Mouse (Mus musculus) olfactory bulb, adult 2 months (tissue): ENCODE data around the gene Prss12. TPM values are rescaled to one million over a fixed set of nuclear protein-coding genes. Genes with fewer than 3 reads are reported as not detected.

Source experiments
- H3K27ac ChIP-seq: fragments of 200-500 bp; 2 replicates; pipeline ENCODE4 v1.5.1; 2012; ENCODE audit warnings: low read depth, low read length; ENCODE audit not compliant: insufficient read depth
- H3K4me1 ChIP-seq: fragments of 200-500 bp; 2 replicates; pipeline ENCODE4 v1.6.1; 2012; ENCODE audit warnings: low read length; ENCODE audit not compliant: control insufficient read depth, insufficient read depth
- H3K4me3 ChIP-seq: fragments of 200-500 bp; 2 replicates; pipeline ENCODE4 v1.5.1; 2012; ENCODE audit warnings: mild to moderate bottlenecking, low read depth, low read length, moderate library complexity; ENCODE audit not compliant: insufficient read depth
- CTCF ChIP-seq: fragments of 200-500 bp; IDR thresholded peaks from 2 replicates; pipeline ENCODE4 v1.5.1; 2012; ENCODE audit warnings: low read depth, mild to moderate bottlenecking, low read length, moderate library complexity; ENCODE audit not compliant: insufficient read depth
- POLR2A ChIP-seq: fragments of 200-500 bp; IDR thresholded peaks from 2 replicates; pipeline ENCODE4 v1.6.1; 2012; ENCODE audit warnings: mild to moderate bottlenecking, low read depth, low read length, moderate library complexity; ENCODE audit not compliant: insufficient read depth
- WGBS: fragments of 180-500 bp; shearing (Covaris S2); methylation state at CpG from one replicate; pipeline ENCODE4 v1.1.7; 2018; 5-methylcytosine and 5-hydroxymethylcytosine counted together
- polyA plus RNA-seq: library from polyadenylated mRNA; stranded (reverse); fragments of >200 nt; gene quantifications from 2 replicates; pipeline ENCODE4 v1.2.4, GENCODE M21; 2012; ENCODE audit warnings: low replicate concordance; ENCODE audit not compliant: missing spikeins, insufficient read depth, insufficient read length

The Prss12 gene
- polyA plus RNA-seq, 1 experiment = not detected

GRCm38 (mm10) chr3:123431951-123432674 is 14.6 kb upstream of the Prss12 start:
- Histone ChIP-seq H3K4me1 (no peaks in the 10 kb centered on the region), H3K4me3 (no peak overlapping the region), H3K27ac (no peak overlapping the region)
- 73% methylated on average over 5 of the region's 5 CpGs for WGBS
- TF ChIP-seq POLR2A = no peak
- no peak for TF ChIP-seq CTCF

- 71% methylated on average over 3 of the region's 3 CpGs for whole genome bisulfite sequencing
Observed at GRCm38 (mm10) chr3:123433362-123433761, 13.4 kb upstream of the Prss12 start.

GRCm38 (mm10) chr3:123437608-123438007 is 9.1 kb upstream of the Prss12 start:
- 88% methylated on average over 1 of the region's 1 CpGs for WGBS
- no peak overlapping the region for H3K4me3 ChIP-seq
- no peaks in the 10 kb centered on the region for H3K4me1 ChIP-seq
- H3K27ac ChIP-seq = no peak overlapping the region
- no peak for TF ChIP-seq CTCF
- TF ChIP-seq POLR2A = no peak

More at GRCm38 (mm10) chr3:123433362-123433761, 13.4 kb upstream of the Prss12 start:
- TF ChIP-seq POLR2A = no peak
- no peak for TF ChIP-seq CTCF
- Histone ChIP-seq H3K4me1 (no peaks in the 10 kb centered on the region), H3K4me3 (no peak overlapping the region), H3K27ac (no peak overlapping the region)

GRCm38 (mm10) chr3:123440490-123440889 is 6.2 kb upstream of the Prss12 start:
- WGBS = 93% methylated on average over 7 of the region's 7 CpGs
- Histone ChIP-seq H3K27ac (no peak overlapping the region), H3K4me3 (no peak overlapping the region), H3K4me1 (no peaks in the 10 kb centered on the region)
- TF ChIP-seq CTCF (no peak), POLR2A (no peak)

- TF ChIP-seq CTCF (no peak), POLR2A (no peak)
- no peak overlapping the region for H3K4me3 ChIP-seq
- WGBS = 93% methylated on average over 1 of the region's 1 CpGs
- peaks cover 7% of the 10 kb centered on the region for H3K4me1 ChIP-seq
- no peak overlapping the region for H3K27ac ChIP-seq
Observed at GRCm38 (mm10) chr3:123444466-123444865, 2.2 kb upstream of the Prss12 start.

GRCm38 (mm10) chr3:123447538-123448059 is 886 bp downstream of the Prss12 start:
- WGBS = 3% methylated on average over 13 of the region's 13 CpGs
- H3K27ac ChIP-seq = no peak overlapping the region
- peaks cover 7% of the 10 kb centered on the region for H3K4me1 ChIP-seq
- TF ChIP-seq POLR2A = no peak
- TF ChIP-seq CTCF = no peak
- H3K4me3 ChIP-seq = peak overlapping the region; percentile 64

- TF ChIP-seq POLR2A (no peak), CTCF (no peak)
- no peak overlapping the region for H3K4me3 ChIP-seq
- no peak overlapping the region for H3K27ac ChIP-seq
- H3K4me1 ChIP-seq = peaks cover 7% of the 10 kb centered on the region
- WGBS = 3% methylated on average over 10 of the region's 10 CpGs
Observed at GRCm38 (mm10) chr3:123448096-123448495, 1.4 kb downstream of the Prss12 start.

- H3K27ac ChIP-seq = no peak overlapping the region
- no peak overlapping the region for H3K4me3 ChIP-seq
- TF ChIP-seq CTCF (no peak), POLR2A (no peak)
- peaks cover 7% of the 10 kb centered on the region for H3K4me1 ChIP-seq
- WGBS = 58% methylated on average over 6 of the region's 6 CpGs
Observed at GRCm38 (mm10) chr3:123450107-123450506, 3.4 kb downstream of the Prss12 start.

- no peak overlapping the region for H3K4me3 ChIP-seq
- no peak overlapping the region for H3K27ac ChIP-seq
- TF ChIP-seq POLR2A = no peak
- no peaks in the 10 kb centered on the region for H3K4me1 ChIP-seq
- 84% methylated on average over 6 of the region's 6 CpGs for WGBS
Observed at GRCm38 (mm10) chr3:123452904-123453303, 6.2 kb downstream of the Prss12 start.
